Mouse (Mus musculus) bone marrow macrophage, adult 2 months (primary cell): ENCODE measurements around the gene Ccn6.

Experiments
- CTCF ChIP-seq: IDR thresholded peaks from 2 replicates; pipeline ENCODE4 v1.5.1; 2012; ENCODE audit warnings: low read depth, mild to moderate bottlenecking, low read length, moderate library complexity
- POLR2A ChIP-seq: IDR thresholded peaks from 2 replicates; pipeline ENCODE4 v1.6.1; 2012; ENCODE audit warnings: mild to moderate bottlenecking, low read depth, low read length, borderline replicate concordance

DNA sequence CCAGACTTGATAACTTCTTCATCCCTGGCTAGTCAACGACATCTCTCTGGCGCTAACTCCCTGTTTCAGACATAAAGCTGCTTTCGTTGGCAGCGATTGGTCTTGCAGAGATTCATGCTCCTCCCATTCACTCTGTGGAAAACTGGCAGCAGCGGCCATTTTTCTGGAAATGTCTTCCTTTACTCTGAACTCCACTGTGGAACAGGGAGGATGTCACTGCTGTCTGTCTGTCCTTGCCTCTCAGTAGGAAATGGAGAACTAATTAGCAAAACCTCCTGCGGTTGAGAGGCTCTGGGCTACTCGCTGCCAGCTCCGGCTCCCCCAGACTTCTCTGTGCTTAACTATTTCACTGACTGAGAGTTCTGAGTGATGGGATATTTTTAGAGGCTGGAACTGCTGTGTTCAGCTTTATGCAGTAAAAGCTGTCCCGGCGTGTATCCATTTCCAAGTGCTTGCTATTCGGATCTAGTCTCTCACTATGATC is 2.1 kb upstream of the Ccn6 start:
- TF ChIP-seq POLR2A (no peak), CTCF (no peak)
